Mouse (Mus musculus) cortical plate, adult 2 months (tissue): ENCODE data around the gene Nlk. TPM values are rescaled to one million over a fixed set of nuclear protein-coding genes. Genes with fewer than 3 reads are reported as not detected.
"Not testable (repeated sequence)": the region's sequence is repeated elsewhere in the genome, so short reads cannot be mapped to it uniquely, and the experiment has no call there.

Experiments
- H3K27ac ChIP-seq: fragments of 200-500 bp; 2 replicates; pipeline ENCODE4 v1.5.1; 2012; ENCODE audit warnings: low read length, control low read depth, inconsistent platforms; ENCODE audit not compliant: insufficient read depth
- H3K4me1 ChIP-seq: fragments of 200-500 bp; 2 replicates; pipeline ENCODE4 v1.6.1; 2011; ENCODE audit warnings: low read length; ENCODE audit not compliant: control insufficient read depth, insufficient read depth
- H3K4me3 ChIP-seq: fragments of 200-500 bp; 2 replicates; pipeline ENCODE4 v1.5.1; 2011; ENCODE audit warnings: mild to moderate bottlenecking, low read length, control low read depth; ENCODE audit not compliant: insufficient read depth
- CTCF ChIP-seq: fragments of 200-500 bp; IDR thresholded peaks from 2 replicates; pipeline ENCODE4 v1.5.1; 2011; ENCODE audit warnings: mild to moderate bottlenecking, control low read depth, low read length; ENCODE audit not compliant: insufficient read depth; ENCODE audit errors: extremely low read depth
- POLR2A ChIP-seq: fragments of 200-500 bp; IDR thresholded peaks from 2 replicates; pipeline ENCODE4 v1.6.1; 2011; ENCODE audit warnings: mild to moderate bottlenecking, low read length, control low read depth; ENCODE audit not compliant: insufficient read depth; ENCODE audit errors: extremely low read depth
- polyA plus RNA-seq: library from polyadenylated mRNA; depleted of rRNA; stranded (reverse); fragments of >200 nt; gene quantifications from 2 replicates; pipeline ENCODE4 v1.2.3, GENCODE M21; 2012

Nlk gene
- polyA plus RNA-seq, 1 experiment = 70.3 TPM

DNA sequence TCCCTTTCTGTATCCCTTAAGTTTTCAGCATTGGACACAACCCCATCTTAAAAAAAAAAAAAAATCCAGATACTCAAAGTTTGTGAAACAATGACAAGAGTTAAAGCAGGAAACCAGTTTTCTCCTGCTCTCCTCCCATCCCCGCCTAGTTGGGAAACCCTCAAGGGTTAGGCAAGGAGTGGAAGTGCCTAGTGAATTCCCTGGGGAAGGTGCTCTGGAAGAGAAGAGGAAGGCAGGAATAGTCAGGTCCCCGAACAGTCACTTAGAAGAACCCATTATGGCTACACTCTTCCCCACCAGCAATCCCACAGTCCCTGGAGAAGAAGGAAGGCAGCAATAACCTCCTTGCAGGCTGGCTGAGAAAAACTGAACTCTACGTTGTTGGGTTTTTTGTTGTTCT, 2.9 kb downstream of the Nlk start:
- Histone ChIP-seq H3K27ac (no peak overlapping the region), H3K4me3 (peak overlapping the region; percentile 40), H3K4me1 (peaks cover 9% of the 10 kb centered on the region)
- no peak for TF ChIP-seq CTCF
- no peak for TF ChIP-seq POLR2A

DNA sequence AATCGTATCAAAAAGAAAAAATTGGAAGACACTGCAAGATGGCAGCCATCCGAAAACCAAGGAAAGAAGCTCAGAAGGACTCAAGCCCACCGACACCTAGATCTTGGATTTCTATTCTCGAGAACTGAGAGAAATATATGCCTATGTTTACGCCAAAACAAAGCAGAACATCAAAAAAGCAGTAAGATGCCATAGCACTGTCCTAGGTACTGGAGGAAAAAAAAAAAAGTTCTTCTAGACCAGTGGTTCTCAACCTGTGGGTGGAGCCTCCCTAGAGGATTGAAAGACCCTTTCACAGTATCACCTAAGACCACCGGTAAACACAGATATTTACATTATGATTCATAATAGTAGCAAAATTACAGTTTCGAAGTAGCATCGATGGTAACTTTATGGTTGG, 3.9 kb downstream of the Nlk start:
- no peak overlapping the region for H3K27ac ChIP-seq
- H3K4me1 ChIP-seq = peaks cover 9% of the 10 kb centered on the region
- peak overlapping the region; percentile 40; the same call in 1 of the 2 replicates for H3K4me3 ChIP-seq
- TF ChIP-seq POLR2A (no peak), CTCF (no peak)

DNA sequence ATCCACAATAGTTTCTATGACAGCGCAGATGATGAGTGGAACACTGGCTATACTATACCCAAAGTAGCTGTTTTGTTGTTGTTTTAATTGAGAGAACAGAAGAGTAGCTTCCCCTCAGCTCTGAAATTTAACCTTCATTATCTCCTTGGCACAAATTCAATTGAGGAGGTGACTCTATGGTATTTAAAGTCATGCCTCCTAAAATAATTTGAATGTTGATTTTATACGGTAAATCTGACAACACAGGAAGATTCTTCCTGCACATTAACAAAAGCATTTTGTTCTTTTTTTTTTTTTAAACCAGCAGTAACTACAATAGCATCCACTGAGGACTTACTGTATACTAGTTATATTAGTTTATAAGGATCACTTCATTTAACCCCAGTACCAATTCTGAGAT, 6.0 kb downstream of the Nlk start:
- Histone ChIP-seq H3K4me1 (peaks cover 9% of the 10 kb centered on the region), H3K27ac (no peak overlapping the region), H3K4me3 (no peak overlapping the region; the same call in 1 of the 2 replicates)
- TF ChIP-seq CTCF (no peak), POLR2A (no peak)

DNA sequence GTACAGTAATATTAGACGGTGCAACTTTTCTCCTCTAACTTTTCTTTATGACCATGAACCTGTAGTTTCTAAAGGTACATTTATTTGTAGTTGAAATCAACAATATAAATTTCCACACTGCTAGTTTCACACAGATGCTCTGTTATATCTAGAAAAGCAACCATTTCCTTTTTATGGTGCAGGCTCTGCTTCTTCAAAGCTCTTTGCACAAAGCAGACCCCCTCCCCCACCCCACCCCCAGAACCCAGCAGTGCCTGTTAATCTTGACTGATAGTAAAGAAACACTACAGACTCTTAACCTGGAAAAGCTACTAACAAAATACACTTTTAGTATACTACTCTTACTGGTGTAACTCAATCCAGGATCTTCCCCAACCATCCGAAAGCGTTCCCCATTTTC, 6.6 kb downstream of the Nlk start:
- TF ChIP-seq POLR2A (no peak), CTCF (no peak)
- peaks cover 7% of the 10 kb centered on the region for H3K4me1 ChIP-seq
- no peak overlapping the region for H3K4me3 ChIP-seq
- H3K27ac ChIP-seq = no peak overlapping the region

DNA sequence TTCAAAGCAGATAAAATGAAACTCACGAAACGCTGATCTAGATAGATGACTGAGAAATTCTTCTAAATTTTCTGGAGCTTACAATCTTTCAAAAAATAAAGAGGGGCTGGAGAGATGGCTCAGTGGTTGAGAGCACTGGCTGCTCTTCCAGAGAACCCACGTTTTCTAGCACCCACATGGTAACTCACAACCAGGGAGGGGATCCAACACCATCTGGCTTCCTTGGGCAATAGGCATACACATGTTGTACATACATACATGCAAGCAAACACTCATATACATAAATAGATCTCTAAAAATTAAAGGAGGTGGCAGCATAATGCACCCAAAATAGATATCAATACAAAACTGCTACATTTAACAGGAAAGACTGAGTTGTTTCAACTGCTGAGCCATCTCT, 16.1 kb downstream of the Nlk start:
- no peak for TF ChIP-seq POLR2A
- TF ChIP-seq CTCF = no peak
- H3K4me3 ChIP-seq = no peak overlapping the region
- peaks cover 7% of the 10 kb centered on the region for H3K4me1 ChIP-seq
- H3K27ac ChIP-seq = no peak overlapping the region

DNA sequence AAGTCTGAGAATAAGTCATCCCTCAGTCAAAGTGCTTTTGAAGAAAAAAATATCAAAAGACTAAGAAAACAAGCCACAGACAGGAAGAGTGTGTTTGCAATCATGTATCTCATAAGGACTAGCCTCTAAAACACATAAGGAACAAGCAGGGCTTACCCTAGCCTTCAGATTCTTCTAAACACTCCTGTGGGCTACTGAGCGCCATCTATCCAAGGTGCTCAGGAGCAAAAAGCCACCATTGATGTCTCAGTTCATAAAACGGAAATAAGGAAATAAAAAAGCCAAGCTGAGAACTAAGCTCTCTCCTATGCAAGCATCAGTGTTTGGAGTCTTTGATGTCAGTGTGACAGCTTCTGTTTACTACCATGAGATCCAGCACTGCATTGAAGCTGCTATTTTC, 18.4 kb downstream of the Nlk start:
- Histone ChIP-seq H3K27ac (no peak overlapping the region), H3K4me3 (no peak overlapping the region), H3K4me1 (peaks cover 6% of the 10 kb centered on the region)
- no peak for TF ChIP-seq CTCF

DNA sequence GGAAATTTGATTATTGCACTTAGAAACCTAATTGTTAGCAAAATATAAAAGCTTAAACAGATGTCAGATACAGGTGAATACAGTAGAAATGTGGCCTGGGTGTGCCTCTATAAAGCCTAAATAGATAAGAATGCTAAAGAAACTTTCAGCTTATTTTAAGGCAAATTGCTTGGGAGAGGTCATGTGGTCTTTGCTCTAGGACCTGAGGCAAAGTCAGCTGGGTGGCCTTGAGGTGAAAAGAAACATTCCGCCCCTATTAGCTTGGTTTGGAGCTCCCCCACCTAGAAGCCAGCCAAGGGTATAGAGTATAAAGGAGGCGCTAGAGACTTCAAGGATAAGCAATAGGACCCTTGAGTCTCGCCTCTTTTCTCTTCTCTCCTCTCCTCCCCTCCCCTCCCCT, 28.5 kb downstream of the Nlk start:
- 0 out of 2 replicates have a peak, but pooled peaks cover 2% of the 10 kb centered on the region for H3K4me1 ChIP-seq
- H3K27ac ChIP-seq = no peak overlapping the region
- H3K4me3 ChIP-seq = no peak overlapping the region
- TF ChIP-seq CTCF (no peak), POLR2A (no peak)

DNA sequence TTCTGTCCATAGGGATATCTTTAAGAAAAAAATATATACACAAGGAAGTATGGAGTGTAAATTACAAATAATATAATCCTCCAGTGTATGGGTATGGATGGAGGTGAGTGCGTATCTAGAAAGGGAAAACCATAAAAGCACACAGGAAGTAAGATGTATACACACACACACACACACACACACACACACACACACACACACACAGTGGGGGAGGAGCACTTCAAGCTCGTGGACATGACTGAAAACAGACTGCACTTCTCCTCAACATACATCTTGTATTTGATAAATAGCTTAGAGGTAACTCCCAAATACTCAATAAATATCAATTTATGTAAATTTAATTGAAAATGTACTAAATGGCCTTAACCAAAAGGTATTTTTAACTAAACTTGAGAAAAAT, 32.3 kb downstream of the Nlk start:
- TF ChIP-seq POLR2A (no peak), CTCF (no peak)
- Histone ChIP-seq H3K4me3 (no peak overlapping the region), H3K27ac (no peak overlapping the region), H3K4me1 (peaks cover 7% of the 10 kb centered on the region; the same call in 1 of the 2 replicates)

DNA sequence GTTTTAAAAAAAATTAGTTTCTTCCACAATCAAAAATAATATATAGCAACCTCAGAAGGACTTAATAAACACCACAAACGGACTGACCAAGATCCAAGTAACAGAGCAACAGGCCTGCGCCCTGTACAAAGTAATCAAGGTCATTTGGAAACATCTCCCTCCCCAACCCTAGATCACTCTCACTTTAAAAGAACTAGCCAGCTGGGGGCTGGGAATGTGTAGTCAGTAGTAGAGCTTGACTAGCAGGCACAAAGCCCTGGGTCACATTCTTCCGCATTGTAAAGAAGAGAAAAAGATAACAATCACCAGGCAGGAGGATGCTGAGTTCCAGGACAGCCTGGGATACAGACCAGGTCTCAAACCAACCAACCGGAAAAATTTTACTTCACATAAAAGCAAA, 33.3 kb downstream of the Nlk start:
- Histone ChIP-seq H3K27ac (no peak overlapping the region), H3K4me1 (peaks cover 7% of the 10 kb centered on the region; the same call in 1 of the 2 replicates), H3K4me3 (no peak overlapping the region)
- TF ChIP-seq POLR2A = no peak
- no peak for TF ChIP-seq CTCF

DNA sequence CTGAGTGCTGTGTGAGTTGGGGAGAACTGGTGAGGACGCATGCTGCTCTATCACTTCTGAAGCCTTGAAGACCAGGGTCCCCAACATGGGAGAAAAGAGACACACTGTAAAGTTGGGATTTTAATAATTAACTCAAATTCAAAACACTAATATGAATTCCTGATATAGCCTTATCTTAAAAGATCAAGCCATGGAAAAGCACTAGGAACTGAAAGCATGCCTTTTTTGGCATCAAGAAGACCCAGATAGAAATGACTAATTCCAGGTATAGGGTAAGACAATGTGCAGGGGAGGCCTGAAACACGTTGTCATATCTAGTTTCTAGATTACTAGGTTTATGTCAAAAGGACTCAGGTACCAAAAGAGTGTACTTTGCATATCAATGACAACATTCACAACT, 48.0 kb downstream of the Nlk start:
- peaks cover 1% of the 10 kb centered on the region; the same call in 1 of the 2 replicates for H3K4me1 ChIP-seq
- H3K27ac ChIP-seq = no peak overlapping the region
- TF ChIP-seq POLR2A = no peak
- TF ChIP-seq CTCF = no peak
- H3K4me3 ChIP-seq = no peak overlapping the region

DNA sequence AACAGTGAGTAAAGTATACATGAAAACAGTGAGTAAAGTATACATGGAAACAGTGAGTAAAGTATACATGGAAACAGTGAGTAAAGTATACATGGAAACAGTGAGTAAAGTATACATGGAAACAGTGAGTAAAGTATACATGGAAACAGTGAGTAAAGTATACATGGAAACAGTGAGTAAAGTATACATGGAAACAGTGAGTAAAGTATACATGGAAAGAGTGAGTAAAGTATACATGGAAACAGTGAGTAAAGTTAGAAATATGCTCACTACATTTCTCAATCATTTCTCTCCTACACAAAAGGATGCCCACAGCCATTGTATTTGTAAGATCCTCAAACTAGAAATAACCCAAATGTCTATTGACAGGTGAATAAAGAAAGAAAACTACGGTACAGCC, 48.8 kb downstream of the Nlk start:
- not testable (repeated sequence) for H3K4me1 ChIP-seq, H3K4me3 ChIP-seq, H3K27ac ChIP-seq
